Mouse (Mus musculus) ES-E14 (cell line): ENCODE measurements around the gene Tcf12.

Experiments
- CHD2 ChIP-seq: IDR thresholded peaks from 2 replicates; pipeline ENCODE4 v1.6.1; 2014; ENCODE audit warnings: mild to moderate bottlenecking, low read depth, low read length, inconsistent platforms
- ZC3H11A ChIP-seq: IDR thresholded peaks from 2 replicates; pipeline ENCODE4 v1.6.1; 2012; ENCODE audit warnings: low read depth, mild to moderate bottlenecking, inconsistent platforms, low read length, borderline replicate concordance

- TF ChIP-seq ZC3H11A (no peak), CHD2 (no peak)
These were observed 95.7 kb downstream of the Tcf12 start for GRCm38 (mm10) chr9:72016021-72016420.
